Mouse (Mus musculus) c-Kit-negative CD71-positive TER-119-positive erythroid progenitor cells, embryonic 14.5 days (primary cell): ENCODE measurements around the gene Med24.
"Not testable (repeated sequence)": the region's sequence is repeated elsewhere in the genome, so short reads cannot be mapped to it uniquely, and the experiment has no call there.

Source experiments
- DNase-seq: peaks from one replicate; pipeline ENCODE4 v3.0.0-alpha.2; 2013; ENCODE audit warnings: low read depth, low spot score

Med24 gene

GRCm38 (mm10) chr11:98695408-98695807 lies 33.8 kb downstream of the Med24 start:
- no peak for DNase-seq

- DNase-seq = no peak
Measured at GRCm38 (mm10) chr11:98694301-98694700, 34.9 kb downstream of the Med24 start.

- no peak for DNase-seq
Measured at GRCm38 (mm10) chr11:98693746-98694145, 35.5 kb downstream of the Med24 start.

- no peak for DNase-seq
Measured at GRCm38 (mm10) chr11:98693201-98693600, 36.0 kb downstream of the Med24 start.

- DNase-seq = no peak
Measured at GRCm38 (mm10) chr11:98688009-98688408, 41.2 kb downstream of the Med24 start.

- no peak for DNase-seq
Measured at GRCm38 (mm10) chr11:98686976-98687375, 42.3 kb downstream of the Med24 start.

GRCm38 (mm10) chr11:98685642-98686041 lies 43.6 kb downstream of the Med24 start:
- no peak for DNase-seq

GRCm38 (mm10) chr11:98682811-98683210 lies 46.4 kb downstream of the Med24 start:
- DNase-seq = peak; percentile 27

GRCm38 (mm10) chr11:98681786-98682745 lies 47.2 kb downstream of the Med24 start, which contains the start of gene Psmd3:
Gene Psmd3, plus strand, starts transcription at chr11:98682554.
- DNase-seq = peak; percentile 98

- no peak for DNase-seq
Measured at GRCm38 (mm10) chr11:98681186-98681585, 48.0 kb downstream of the Med24 start.

GRCm38 (mm10) chr11:98680595-98680994 lies 48.6 kb downstream of the Med24 start:
- DNase-seq = not testable (repeated sequence)

GRCm38 (mm10) chr11:98680023-98680422 lies 49.2 kb downstream of the Med24 start:
- no peak for DNase-seq

- no peak for DNase-seq
Measured at GRCm38 (mm10) chr11:98675829-98676363, 53.3 kb downstream of the Med24 start.

GRCm38 (mm10) chr11:98673136-98673535 lies 56.1 kb downstream of the Med24 start:
- DNase-seq = not testable (repeated sequence)

GRCm38 (mm10) chr11:98672482-98672881 lies 56.8 kb downstream of the Med24 start:
- no peak for DNase-seq

- DNase-seq = peak; percentile 26
Measured at GRCm38 (mm10) chr11:98671857-98672256, 57.4 kb downstream of the Med24 start.

GRCm38 (mm10) chr11:98671284-98671815 lies 57.9 kb downstream of the Med24 start:
- DNase-seq = no peak

- no peak for DNase-seq
Measured at GRCm38 (mm10) chr11:98668984-98669383, 60.3 kb downstream of the Med24 start.

GRCm38 (mm10) chr11:98664091-98664490 lies 65.1 kb downstream of the Med24 start, which contains the start of gene Gsdma:
Gene Gsdma, plus strand, starts transcription at chr11:98664351.
- DNase-seq = no peak

GRCm38 (mm10) chr11:98660517-98660916 lies 68.7 kb downstream of the Med24 start:
- peak; percentile 44 for DNase-seq

GRCm38 (mm10) chr11:98655076-98655475 lies 74.2 kb downstream of the Med24 start:
- DNase-seq = not testable (repeated sequence)
